Mouse (Mus musculus): ENCODE measurements around the gene Cfap46.

GRCm38 (mm10) chr7:139565998-139566397 is 117.6 kb downstream of the Cfap46 start:
- no peak for TF ChIP-seq CTCF (IDR thresholded peaks at IDR 0.05)
- no peak for TF ChIP-seq EP300 (IDR thresholded peaks at IDR 0.05)

Measured in lung, postnatal 0 days (tissue).